Mouse (Mus musculus): ENCODE measurements around the gene Nipal3. TPM values are rescaled to one million over a fixed set of nuclear protein-coding genes. Genes with fewer than 3 reads are reported as not detected.

The Nipal3 gene
- polyA plus RNA-seq, 1 experiment from 2014 or later = 7.2 TPM

MicroRNA genes within 50 kb of the gene (microRNA counts, 519-probe panel; counts per million panel counts)
- microRNA mmu-miR-700 = not detected

Small RNA genes lying within 50 kb of the gene (microRNA-seq; reads per million reads assigned to microRNA genes)
- gene Gm25317 (not detected), gene Mir700 (271 reads per million, percentile 64 among the genes with 10 or more reads in this experiment)

Other genes starting within 250 kb of the Nipal3 start
- gene Clic4, start 222.2 kb downstream of the Nipal3 start, polyA plus RNA-seq (2014; fragmentation: Nextera tagmentation; extraction: Ambion mirVana) = 43.2 and 50.4 TPM in 2 replicates
- gene Srrm1, start 141.7 kb downstream of the Nipal3 start, polyA plus RNA-seq (2014; fragmentation: Nextera tagmentation; extraction: Ambion mirVana) = 137 and 146 TPM in 2 replicates
- 0.90 and 1.0 TPM in 2 replicates for gene Ncmap, start 96.8 kb downstream of the Nipal3 start, polyA plus RNA-seq (2014; fragmentation: Nextera tagmentation; extraction: Ambion mirVana)
- gene Rcan3, start 61.2 kb downstream of the Nipal3 start, polyA plus RNA-seq (2014; fragmentation: Nextera tagmentation; extraction: Ambion mirVana) = 46.0 and 48.8 TPM in 2 replicates
- gene Stpg1, start 248 bp downstream of the Nipal3 start, polyA plus RNA-seq (2014; fragmentation: Nextera tagmentation; extraction: Ambion mirVana) = 0.20 and 0.29 TPM in 2 replicates
- 1.0 and 1.1 TPM in 2 replicates for gene Grhl3, start 78.6 kb upstream of the Nipal3 start, polyA plus RNA-seq (2014; fragmentation: Nextera tagmentation; extraction: Ambion mirVana)
- 0.25 and 0.54 TPM in 2 replicates for gene Ifnlr1, start 191.2 kb upstream of the Nipal3 start, polyA plus RNA-seq (2014; fragmentation: Nextera tagmentation; extraction: Ambion mirVana)
- gene Il22ra1, start 233.1 kb upstream of the Nipal3 start, polyA plus RNA-seq (2014; fragmentation: Nextera tagmentation; extraction: Ambion mirVana) = not detected in 2 replicates

Data from hindbrain, embryonic 14.5 days (tissue).